Mouse (Mus musculus) forebrain, embryonic 14.5 days (tissue): ENCODE results near the gene 1700001K19Rik. TPM values are rescaled to one million over a fixed set of nuclear protein-coding genes. Genes with fewer than 3 reads are reported as not detected.

Experiments
- ATAC-seq: fragments of 200-750 bp; cut with Nextera tagmentation; 2 replicates; pipeline ENCODE4 v1.8.0; 2017; ENCODE audit warnings: mild to moderate bottlenecking, moderate library complexity
- DNase-seq: peaks from one replicate; pipeline ENCODE4 v3.0.0-alpha.2; 2015; ENCODE audit warnings: low spot score
- H3K27ac ChIP-seq: fragments of 300-500 bp; sonication (generic); 2 replicates; pipeline ENCODE4 v1.5.1; 2014; ENCODE audit warnings: low read depth, mild to moderate bottlenecking, control low read depth, low read length, moderate library complexity
- H3K27me3 ChIP-seq: fragments of 300-500 bp; sonication (generic); replicated peaks from 2 replicates; pipeline ENCODE4 v1.6.1; 2014; ENCODE audit warnings: low read length, control low read depth, mixed read lengths; ENCODE audit not compliant: control insufficient read depth, insufficient read depth
- H3K36me3 ChIP-seq: fragments of 300-500 bp; sonication (generic); 2 replicates; pipeline ENCODE4 v1.6.1; 2014; ENCODE audit warnings: low read length, control low read depth; ENCODE audit not compliant: control insufficient read depth, insufficient read depth
- H3K4me1 ChIP-seq: fragments of 300-500 bp; sonication (generic); 2 replicates; pipeline ENCODE4 v1.6.1; 2014; ENCODE audit warnings: antibody characterized with exemption, low read length, control low read depth; ENCODE audit not compliant: control insufficient read depth, insufficient read depth
- H3K4me2 ChIP-seq: fragments of 300-500 bp; sonication (generic); 2 replicates; pipeline ENCODE4 v1.6.1; 2014; ENCODE audit warnings: mild to moderate bottlenecking, control low read depth, low read length
- H3K4me3 ChIP-seq: fragments of 300-500 bp; sonication (generic); 2 replicates; pipeline ENCODE4 v1.5.1; 2014; ENCODE audit warnings: low read depth, low read length, control low read depth
- H3K9ac ChIP-seq: fragments of 300-500 bp; sonication (generic); 2 replicates; pipeline ENCODE4 v1.6.1; 2014; ENCODE audit warnings: mild to moderate bottlenecking, low read length, control low read depth, moderate library complexity
- H3K9me3 ChIP-seq: fragments of 300-500 bp; sonication (generic); replicated peaks from 2 replicates; pipeline ENCODE4 v1.6.1; 2016; ENCODE audit warnings: low read length, control low read depth, mixed read lengths; ENCODE audit not compliant: control insufficient read depth
- WGBS: fragments of 180-500 bp; shearing (Covaris S2); extraction: QIAGEN DNeasy Blood & Tissue Kit; methylation state at CpG from one replicate; pipeline ENCODE4 v1.1.7; 2014; 5-methylcytosine and 5-hydroxymethylcytosine counted together
- polyA plus RNA-seq: library from polyadenylated mRNA; unstranded; fragments of >200 nt; fragmentation: Nextera tagmentation; extraction: Ambion mirVana; gene quantifications from 2 replicates; pipeline ENCODE4 v1.2.1, GENCODE M21; 2014

Gene 1700001K19Rik
- polyA plus RNA-seq, 1 experiment from 2014 or later = not detected

DNA sequence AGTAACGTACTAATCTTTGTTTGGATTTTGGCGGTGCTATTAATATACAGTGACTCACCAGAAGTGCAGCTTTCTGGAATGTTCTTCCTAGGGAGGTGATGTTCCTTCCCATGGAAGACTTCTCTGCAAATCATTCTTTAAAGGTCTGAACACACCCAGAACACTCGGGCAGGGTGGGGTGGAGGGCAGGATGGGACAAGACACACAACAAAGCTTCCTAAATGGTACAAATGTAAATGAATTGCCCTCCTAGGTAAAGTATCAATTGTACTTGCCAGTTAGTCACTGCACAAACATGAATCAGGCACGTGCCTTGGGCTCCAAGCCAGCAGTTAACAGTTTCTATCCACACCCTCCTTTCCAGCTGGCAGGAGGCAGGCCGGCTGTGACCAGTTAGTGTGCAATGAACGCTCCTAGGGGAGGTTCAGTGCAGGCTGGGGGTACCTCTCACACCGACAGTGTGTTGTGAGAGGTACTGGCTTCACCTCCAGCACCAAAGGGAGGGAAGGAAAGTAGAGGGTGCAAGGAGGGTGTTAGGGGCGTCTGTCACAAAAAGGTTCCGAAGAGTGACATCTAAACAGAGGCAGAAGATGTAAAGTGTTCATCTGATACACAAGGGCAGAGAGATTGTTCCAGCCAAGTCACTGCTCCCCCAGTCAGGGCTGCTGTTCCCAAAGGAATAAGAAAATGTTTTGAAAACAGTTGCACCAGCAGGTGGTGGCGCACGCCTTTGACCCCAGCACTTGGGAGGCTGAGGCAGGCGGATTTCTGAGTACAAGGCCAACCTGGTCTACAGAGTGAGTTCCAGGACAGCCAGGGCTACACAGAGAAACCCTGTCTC is 5.7 kb upstream of the 1700001K19Rik start:
- peaks cover 58% of the 10 kb centered on the region for H3K36me3 ChIP-seq
- H3K4me1 ChIP-seq = no peaks in the 10 kb centered on the region; the same call in 1 of the 2 replicates
- H3K27ac ChIP-seq = 0 out of 2 replicates have a peak overlapping the region, but pooled peaks have one; percentile 5
- no peak overlapping the region for H3K4me3 ChIP-seq
- no peaks in the 10 kb centered on the region for H3K27me3 ChIP-seq
- ATAC-seq (peak; percentile 84), DNase-seq (peak; percentile 78)
- H3K9ac ChIP-seq = no peak overlapping the region
- no peaks in the 10 kb centered on the region for H3K9me3 ChIP-seq
- no peak overlapping the region for H3K4me2 ChIP-seq
- WGBS = 66% methylated on average over 12 of the region's 12 CpGs

GRCm38 (mm10) chr12:110683580-110683979 is 1.2 kb upstream of the 1700001K19Rik start:
- WGBS = no CpG with 5 or more reads among the region's 1 CpGs

DNA sequence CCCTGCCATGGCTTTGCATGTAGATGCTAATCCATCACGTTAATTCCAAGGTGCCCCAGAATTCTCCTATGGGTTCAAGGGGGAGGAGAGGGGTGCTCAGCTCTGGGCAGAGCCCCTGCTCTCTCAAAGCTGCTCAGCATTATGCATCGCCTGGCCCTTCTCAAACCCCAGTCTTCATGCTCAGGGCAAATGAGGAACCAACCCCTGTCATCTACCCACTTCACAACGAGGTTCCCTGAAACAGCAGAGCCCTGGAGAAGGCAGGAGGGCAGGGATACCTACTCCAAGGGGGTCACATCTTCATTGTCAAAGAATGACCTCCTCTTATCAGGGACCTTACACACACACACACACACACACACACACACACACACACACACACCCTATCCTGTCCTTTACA is 541 bp downstream of the 1700001K19Rik start:
- Histone ChIP-seq H3K9me3 (no peaks in the 10 kb centered on the region), H3K4me2 (no peak overlapping the region), H3K27ac (no peak overlapping the region), H3K9ac (no peak overlapping the region), H3K36me3 (peaks cover 10% of the 10 kb centered on the region), H3K4me3 (no peak overlapping the region), H3K27me3 (no peaks in the 10 kb centered on the region), H3K4me1 (no peaks in the 10 kb centered on the region)
- DNase-seq (no peak), ATAC-seq (no peak)
- 64% methylated on average over 3 of the region's 3 CpGs for WGBS

More at GRCm38 (mm10) chr12:110683580-110683979, 1.2 kb upstream of the 1700001K19Rik start:
- no peak overlapping the region for H3K27ac ChIP-seq
- H3K9ac ChIP-seq = no peak overlapping the region
- no peak overlapping the region for H3K4me2 ChIP-seq
- no peaks in the 10 kb centered on the region for H3K27me3 ChIP-seq
- H3K9me3 ChIP-seq = no peaks in the 10 kb centered on the region
- H3K4me1 ChIP-seq = no peaks in the 10 kb centered on the region; the same call in 1 of the 2 replicates
- H3K4me3 ChIP-seq = no peak overlapping the region
- H3K36me3 ChIP-seq = peaks cover 24% of the 10 kb centered on the region
- DNase-seq (no peak), ATAC-seq (no peak)

DNA sequence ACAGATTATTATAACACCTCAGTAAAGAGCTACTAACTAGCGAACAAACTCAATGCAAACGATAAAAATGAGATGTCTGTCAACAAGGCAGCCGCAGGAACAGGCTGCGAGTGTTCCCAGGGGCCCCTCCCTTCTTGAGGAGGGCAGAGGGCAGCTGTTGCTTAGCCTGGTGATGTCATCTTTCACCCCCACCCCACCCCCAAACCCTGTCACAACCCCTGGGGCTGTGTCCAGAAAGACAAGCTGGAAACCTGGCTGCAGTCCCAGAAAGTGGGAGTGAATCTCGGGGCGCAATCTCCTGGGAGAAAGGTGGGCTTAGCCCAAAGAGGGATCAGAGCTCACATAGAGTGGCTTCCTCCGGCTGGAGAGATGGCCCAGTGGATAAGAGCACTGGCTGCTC is 1.2 kb downstream of the 1700001K19Rik start:
- peaks cover 4% of the 10 kb centered on the region for H3K36me3 ChIP-seq
- no peaks in the 10 kb centered on the region for H3K9me3 ChIP-seq
- H3K4me1 ChIP-seq = no peaks in the 10 kb centered on the region
- no peaks in the 10 kb centered on the region for H3K27me3 ChIP-seq
- H3K4me2 ChIP-seq = no peak overlapping the region
- DNase-seq (no peak), ATAC-seq (no peak)
- no peak overlapping the region for H3K27ac ChIP-seq
- no peak overlapping the region for H3K4me3 ChIP-seq
- H3K9ac ChIP-seq = no peak overlapping the region
- 50% methylated on average over 7 of the region's 7 CpGs for WGBS

DNA sequence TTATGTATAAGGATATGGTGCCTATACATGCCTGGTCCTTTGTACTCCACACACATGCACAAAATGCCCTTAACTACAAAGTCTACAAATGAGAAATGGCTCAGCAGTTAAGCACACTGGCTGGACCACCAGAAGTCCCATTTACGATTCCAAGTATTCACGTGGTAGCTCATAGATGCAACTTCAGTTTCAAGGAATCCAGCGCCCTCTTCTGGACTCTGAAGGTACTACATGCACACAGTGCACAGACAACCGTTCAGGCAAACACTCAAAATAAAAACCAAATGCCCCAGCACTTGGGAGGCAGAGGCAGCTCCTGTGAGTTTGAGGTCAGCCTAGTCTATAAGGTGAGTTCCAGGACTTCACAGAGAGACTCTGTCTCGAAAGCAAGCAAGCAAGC is 8.2 kb downstream of the 1700001K19Rik start:
- no peak overlapping the region for H3K27ac ChIP-seq
- H3K36me3 ChIP-seq = peaks cover 11% of the 10 kb centered on the region; the same call in 1 of the 2 replicates

GRCm38 (mm10) chr12:110667466-110668077 is 14.8 kb downstream of the 1700001K19Rik start:
- Histone ChIP-seq H3K27ac (no peak overlapping the region), H3K4me3 (no peak overlapping the region), H3K4me1 (no peaks in the 10 kb centered on the region), H3K9me3 (no peaks in the 10 kb centered on the region), H3K9ac (no peak overlapping the region), H3K27me3 (no peaks in the 10 kb centered on the region), H3K4me2 (no peak overlapping the region), H3K36me3 (peaks cover 77% of the 10 kb centered on the region)
- no peak for ATAC-seq
- WGBS = 88% methylated on average over 13 of the region's 13 CpGs
- no peak for DNase-seq

More for the DNA sequence above, 8.2 kb downstream of the 1700001K19Rik start:
- 59% methylated on average over 5 of the region's 5 CpGs for WGBS
- H3K27me3 ChIP-seq = no peaks in the 10 kb centered on the region
- H3K4me2 ChIP-seq = no peak overlapping the region
- no peak overlapping the region for H3K9ac ChIP-seq
- no peak for DNase-seq
- H3K4me3 ChIP-seq = no peak overlapping the region
- no peaks in the 10 kb centered on the region for H3K9me3 ChIP-seq
- no peaks in the 10 kb centered on the region for H3K4me1 ChIP-seq
- ATAC-seq = no peak

DNA sequence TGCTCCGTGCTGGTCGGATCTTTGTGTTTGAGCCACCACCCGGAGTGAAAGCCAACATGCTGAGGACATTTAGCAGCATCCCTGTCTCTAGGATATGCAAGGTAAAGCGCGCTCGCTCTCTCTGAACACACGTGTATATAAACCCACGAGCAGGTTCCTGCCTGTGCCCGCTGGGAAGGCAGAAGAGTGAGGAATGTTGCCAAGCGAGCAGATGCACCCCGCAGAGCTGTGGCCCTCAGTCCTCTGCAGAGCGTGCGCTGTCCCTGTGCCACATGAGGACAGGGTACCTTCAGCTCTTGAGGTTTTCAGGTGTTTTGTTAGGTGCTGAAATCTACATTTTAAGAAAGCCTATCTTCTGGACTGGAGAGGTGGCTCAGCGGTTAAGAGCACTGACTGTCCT is 20.7 kb downstream of the 1700001K19Rik start:
- Histone ChIP-seq H3K9ac (no peak overlapping the region), H3K27ac (no peak overlapping the region), H3K27me3 (no peaks in the 10 kb centered on the region), H3K4me3 (no peak overlapping the region), H3K36me3 (peaks cover 99% of the 10 kb centered on the region), H3K9me3 (no peaks in the 10 kb centered on the region), H3K4me2 (no peak overlapping the region), H3K4me1 (no peaks in the 10 kb centered on the region)
- no peak for ATAC-seq
- 94% methylated on average over 14 of the region's 14 CpGs for WGBS
- DNase-seq = no peak

DNA sequence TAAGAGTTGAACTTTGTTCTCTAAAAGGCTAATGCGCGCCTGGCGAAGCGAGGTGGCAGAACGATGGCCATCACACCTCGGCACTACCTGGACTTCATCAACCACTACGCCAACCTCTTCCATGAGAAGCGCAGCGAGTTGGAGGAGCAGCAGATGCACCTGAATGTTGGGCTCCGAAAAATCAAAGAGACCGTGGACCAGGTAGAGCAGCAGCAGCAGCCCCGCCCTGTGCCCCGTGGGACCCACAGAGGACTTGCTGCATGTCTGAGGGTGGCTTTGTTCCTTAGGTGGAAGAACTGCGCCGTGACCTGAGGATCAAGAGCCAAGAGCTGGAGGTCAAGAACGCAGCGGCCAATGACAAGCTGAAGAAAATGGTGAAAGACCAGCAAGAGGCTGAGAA is 31.0 kb downstream of the 1700001K19Rik start:
- no peaks in the 10 kb centered on the region for H3K27me3 ChIP-seq
- 97% methylated on average over 17 of the region's 17 CpGs for WGBS
- no peak overlapping the region for H3K4me2 ChIP-seq
- H3K9ac ChIP-seq = no peak overlapping the region
- no peaks in the 10 kb centered on the region for H3K4me1 ChIP-seq
- H3K4me3 ChIP-seq = no peak overlapping the region
- H3K36me3 ChIP-seq = peaks cover 98% of the 10 kb centered on the region
- no peaks in the 10 kb centered on the region for H3K9me3 ChIP-seq
- DNase-seq (no peak), ATAC-seq (no peak)
- no peak overlapping the region for H3K27ac ChIP-seq

- H3K36me3 ChIP-seq = peaks cover 98% of the 10 kb centered on the region
- ATAC-seq = no peak
- WGBS = 86% methylated on average over 8 of the region's 8 CpGs
- H3K9me3 ChIP-seq = no peaks in the 10 kb centered on the region
- no peak overlapping the region for H3K9ac ChIP-seq
- H3K4me3 ChIP-seq = no peak overlapping the region
- no peak for DNase-seq
- no peaks in the 10 kb centered on the region for H3K4me1 ChIP-seq
- H3K4me2 ChIP-seq = no peak overlapping the region
- H3K27me3 ChIP-seq = no peaks in the 10 kb centered on the region
- no peak overlapping the region for H3K27ac ChIP-seq
Measured at GRCm38 (mm10) chr12:110650241-110650641, 32.2 kb downstream of the 1700001K19Rik start.
